Mouse (Mus musculus) intestine, embryonic 16.5 days (tissue): Measurements from ENCODE around the gene Rcan3. TPM values are rescaled to one million over a fixed set of nuclear protein-coding genes. Genes with fewer than 3 reads are reported as not detected.

ENCODE experiments used
- ATAC-seq: fragments of 200-750 bp; cut with Nextera tagmentation; 2 replicates; pipeline ENCODE4 v1.8.0; 2017; ENCODE audit warnings: moderate TSS enrichment, moderate library complexity
- H3K27ac ChIP-seq: fragments of 300-500 bp; sonication (generic); 2 replicates; pipeline ENCODE4 v1.5.1; 2014; ENCODE audit warnings: mild to moderate bottlenecking, low read length
- H3K27me3 ChIP-seq: fragments of 300-500 bp; sonication (generic); replicated peaks from 2 replicates; pipeline ENCODE4 v1.6.1; 2014; ENCODE audit warnings: low read length, control low read depth, mixed read lengths; ENCODE audit not compliant: control insufficient read depth, insufficient read depth
- H3K36me3 ChIP-seq: fragments of 300-500 bp; sonication (generic); 2 replicates; pipeline ENCODE4 v1.6.1; 2014; ENCODE audit warnings: low read length, control low read depth; ENCODE audit not compliant: control insufficient read depth, insufficient read depth
- H3K4me1 ChIP-seq: fragments of 300-500 bp; sonication (generic); 2 replicates; pipeline ENCODE4 v1.6.1; 2014; ENCODE audit warnings: low read length, control low read depth, mixed read lengths; ENCODE audit not compliant: control insufficient read depth, insufficient read depth
- H3K4me2 ChIP-seq: fragments of 300-500 bp; sonication (generic); 2 replicates; pipeline ENCODE4 v1.6.1; 2014; ENCODE audit warnings: low read depth, low read length, control low read depth
- H3K4me3 ChIP-seq: fragments of 300-500 bp; sonication (generic); 2 replicates; pipeline ENCODE4 v1.5.1; 2014; ENCODE audit warnings: mild to moderate bottlenecking, low read length
- H3K9ac ChIP-seq: fragments of 300-500 bp; sonication (generic); 2 replicates; pipeline ENCODE4 v1.6.1; 2014; ENCODE audit warnings: low read depth, low read length
- H3K9me3 ChIP-seq: fragments of 300-500 bp; sonication (generic); 2 replicates; pipeline ENCODE4 v1.6.1; 2016; ENCODE audit warnings: low read length, control low read depth; ENCODE audit not compliant: control insufficient read depth
- WGBS: fragments of 180-500 bp; shearing (Covaris S2); extraction: QIAGEN DNeasy Blood & Tissue Kit; methylation state at CpG from one replicate; pipeline ENCODE4 v1.1.7; 2014; 5-methylcytosine and 5-hydroxymethylcytosine counted together
- polyA plus RNA-seq: library from polyadenylated mRNA; unstranded; fragments of >200 nt; fragmentation: Nextera tagmentation; extraction: Ambion mirVana; gene quantifications from 2 replicates; pipeline ENCODE4 v1.2.1, GENCODE M21; 2015

The Rcan3 gene
- polyA plus RNA-seq, 1 experiment from 2014 or later, result 14.1 TPM

- Histone ChIP-seq H3K9ac (no peak overlapping the region), H3K9me3 (no peaks in the 10 kb centered on the region), H3K27me3 (no peaks in the 10 kb centered on the region), H3K4me1 (peaks cover 14% of the 10 kb centered on the region), H3K36me3 (no peaks in the 10 kb centered on the region), H3K27ac (peak overlapping the region; percentile 67), H3K4me2 (peak overlapping the region; percentile 39), H3K4me3 (peak overlapping the region; percentile 6; the same call in 1 of the 2 replicates)
- 2% methylated on average over 15 of the region's 15 CpGs for WGBS
- ATAC-seq, result peak; percentile 93
These were observed 5.6 kb upstream of the Rcan3 start for GRCm38 (mm10) chr4:135439188-135439647.

GRCm38 (mm10) chr4:135437924-135438323 lies 4.3 kb upstream of the Rcan3 start:
- Histone ChIP-seq H3K4me2 (no peak overlapping the region), H3K4me3 (no peak overlapping the region), H3K27ac (peak overlapping the region; percentile 56; the same call in 1 of the 2 replicates), H3K9ac (no peak overlapping the region), H3K27me3 (no peaks in the 10 kb centered on the region), H3K9me3 (no peaks in the 10 kb centered on the region), H3K36me3 (no peaks in the 10 kb centered on the region), H3K4me1 (peaks cover 19% of the 10 kb centered on the region)
- no peak for ATAC-seq

- Histone ChIP-seq H3K4me2 (no peak overlapping the region), H3K9me3 (no peaks in the 10 kb centered on the region), H3K36me3 (no peaks in the 10 kb centered on the region), H3K9ac (no peak overlapping the region), H3K4me3 (no peak overlapping the region), H3K27me3 (no peaks in the 10 kb centered on the region), H3K27ac (no peak overlapping the region), H3K4me1 (peaks cover 20% of the 10 kb centered on the region)
- no peak for ATAC-seq
- 59% methylated on average over 13 of the region's 13 CpGs for WGBS
These were observed 2.6 kb upstream of the Rcan3 start for GRCm38 (mm10) chr4:135436291-135436690.

DNA sequence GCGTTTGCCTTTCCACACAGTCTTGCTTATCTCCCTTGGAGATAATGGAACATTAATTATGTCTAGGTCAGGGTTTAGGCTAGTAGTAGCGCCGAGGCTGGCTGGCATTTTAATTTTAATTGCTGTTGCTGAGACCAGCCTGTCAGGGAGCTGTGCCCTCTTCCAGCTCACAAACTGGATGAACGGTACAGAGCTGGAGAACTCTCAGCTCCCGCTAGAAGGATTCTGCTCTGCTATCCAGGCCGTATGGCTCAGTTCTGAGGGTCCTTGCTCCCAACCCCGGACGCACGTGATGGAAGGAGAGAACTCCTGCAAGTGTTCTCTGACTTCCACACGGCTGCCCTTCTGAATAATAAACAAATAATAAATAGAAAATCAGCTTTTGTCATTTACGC lies 739 bp upstream of the Rcan3 start:
- H3K4me1 ChIP-seq, result peaks cover 17% of the 10 kb centered on the region
- peak overlapping the region; percentile 77 for H3K27ac ChIP-seq
- H3K36me3 ChIP-seq, result no peaks in the 10 kb centered on the region
- peak overlapping the region; percentile 85 for H3K4me3 ChIP-seq
- WGBS, result 14% methylated on average over 11 of the region's 11 CpGs
- ATAC-seq, result no peak
- no peaks in the 10 kb centered on the region for H3K9me3 ChIP-seq
- peak overlapping the region; percentile 93 for H3K4me2 ChIP-seq
- H3K9ac ChIP-seq, result peak overlapping the region; percentile 91
- H3K27me3 ChIP-seq, result no peaks in the 10 kb centered on the region

GRCm38 (mm10) chr4:135433086-135433442 lies 589 bp downstream of the Rcan3 start:
- Histone ChIP-seq H3K36me3 (no peaks in the 10 kb centered on the region), H3K4me3 (peak overlapping the region; percentile 85), H3K9ac (peak overlapping the region; percentile 91), H3K4me1 (peaks cover 17% of the 10 kb centered on the region), H3K4me2 (peak overlapping the region; percentile 93), H3K27ac (peak overlapping the region; percentile 72), H3K27me3 (no peaks in the 10 kb centered on the region), H3K9me3 (no peaks in the 10 kb centered on the region)
- no peak for ATAC-seq
- 6% methylated on average over 10 of the region's 10 CpGs for WGBS

DNA sequence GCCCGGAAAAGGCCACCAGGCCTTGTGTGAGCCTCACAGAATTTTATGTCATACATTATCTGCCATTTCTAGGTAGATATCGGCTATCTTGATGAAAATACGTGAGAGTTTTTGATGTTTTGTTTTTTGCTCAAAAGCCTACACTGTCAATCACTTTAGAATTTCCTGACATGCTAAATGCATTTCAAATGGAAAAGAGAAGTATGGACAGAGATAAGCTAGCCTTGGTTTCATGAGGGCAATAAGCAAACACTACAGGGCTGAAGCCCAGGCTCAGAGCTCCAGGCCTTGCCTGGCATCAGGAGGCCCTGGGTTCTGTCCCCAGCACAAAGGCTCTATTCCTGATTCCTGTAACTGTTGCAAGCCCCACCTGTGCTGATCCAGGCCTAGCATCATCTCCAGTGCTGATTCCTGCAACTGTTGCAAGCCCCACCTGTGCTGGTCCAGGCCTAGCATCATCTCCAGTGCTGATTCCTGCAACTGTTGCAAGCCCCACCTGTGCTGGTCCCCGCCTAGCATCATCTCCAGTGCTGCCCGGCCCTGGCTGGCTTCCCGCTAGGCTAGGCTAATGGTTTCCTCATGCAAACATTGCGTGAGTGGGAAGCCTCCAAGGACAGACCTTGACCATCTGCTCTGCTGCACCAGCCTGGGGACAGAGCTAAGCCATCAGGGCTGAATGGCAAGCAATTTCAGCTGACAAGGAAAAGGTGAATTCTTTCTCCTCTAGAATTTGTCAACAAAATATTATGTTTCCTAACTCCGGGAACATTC lies 3.5 kb downstream of the Rcan3 start:
- ATAC-seq, result no peak
- H3K27me3 ChIP-seq, result no peaks in the 10 kb centered on the region
- 76% methylated on average over 8 of the region's 8 CpGs for whole genome bisulfite sequencing

GRCm38 (mm10) chr4:135429383-135429782 lies 4.3 kb downstream of the Rcan3 start:
- H3K9ac ChIP-seq, result no peak overlapping the region
- peaks cover 9% of the 10 kb centered on the region for H3K4me1 ChIP-seq
- H3K27me3 ChIP-seq, result no peaks in the 10 kb centered on the region
- H3K9me3 ChIP-seq, result no peaks in the 10 kb centered on the region
- no peak overlapping the region for H3K27ac ChIP-seq
- no peak for ATAC-seq
- no peak overlapping the region for H3K4me3 ChIP-seq
- WGBS, result 78% methylated on average over 4 of the region's 4 CpGs
- H3K4me2 ChIP-seq, result no peak overlapping the region
- no peaks in the 10 kb centered on the region for H3K36me3 ChIP-seq

More for the DNA sequence above, 3.5 kb downstream of the Rcan3 start:
- Histone ChIP-seq H3K4me3 (no peak overlapping the region), H3K9ac (no peak overlapping the region), H3K9me3 (no peaks in the 10 kb centered on the region), H3K4me1 (peaks cover 13% of the 10 kb centered on the region), H3K27ac (no peak overlapping the region), H3K36me3 (no peaks in the 10 kb centered on the region), H3K4me2 (no peak overlapping the region)

DNA sequence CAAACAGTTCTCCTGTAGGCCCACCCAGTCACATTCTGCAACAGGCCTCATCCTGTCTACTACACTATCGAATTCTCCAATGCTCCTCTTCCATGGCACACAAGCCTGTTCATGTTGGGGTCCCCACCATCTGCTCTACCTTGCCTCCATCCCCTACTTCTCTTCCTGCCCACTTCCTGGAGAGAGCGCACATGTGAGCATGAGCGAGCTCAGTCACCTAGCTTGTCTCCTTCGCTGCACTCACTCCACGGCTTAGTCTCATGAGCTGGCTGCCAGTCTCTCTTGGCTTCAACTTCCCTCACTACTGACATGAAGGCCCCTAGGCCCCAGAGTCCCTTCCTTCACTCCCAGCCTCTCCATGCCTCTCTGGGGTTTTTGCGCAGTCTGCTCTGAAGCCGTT lies 7.1 kb downstream of the Rcan3 start:
- Histone ChIP-seq H3K9ac (no peak overlapping the region), H3K27me3 (no peaks in the 10 kb centered on the region), H3K4me1 (peaks cover 2% of the 10 kb centered on the region; the same call in 1 of the 2 replicates), H3K27ac (no peak overlapping the region), H3K9me3 (no peaks in the 10 kb centered on the region), H3K4me2 (no peak overlapping the region), H3K36me3 (peaks cover 2% of the 10 kb centered on the region; the same call in 1 of the 2 replicates), H3K4me3 (no peak overlapping the region)
- WGBS, result 95% methylated on average over 7 of the region's 7 CpGs
- no peak for ATAC-seq

DNA sequence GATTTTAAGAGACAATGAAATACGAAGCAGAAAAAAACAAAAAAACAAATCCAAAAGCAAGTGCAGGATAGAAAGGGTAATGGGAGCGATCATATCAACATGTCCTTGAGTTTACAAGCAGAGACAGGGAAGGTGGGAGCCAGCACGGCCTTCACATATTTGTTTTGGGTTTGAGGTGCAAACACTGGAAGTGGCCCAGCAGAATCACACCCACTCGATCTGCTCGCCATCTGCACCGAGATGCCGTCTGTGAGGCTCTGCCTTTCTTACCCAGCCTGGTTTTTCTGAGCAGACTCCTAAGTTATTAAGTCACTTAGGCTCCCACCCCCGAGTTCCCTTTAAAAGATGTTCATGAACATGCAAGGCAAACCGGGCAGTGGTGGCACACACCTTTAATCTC lies 8.0 kb downstream of the Rcan3 start:
- peaks cover 2% of the 10 kb centered on the region; the same call in 1 of the 2 replicates for H3K36me3 ChIP-seq
- no peak overlapping the region for H3K27ac ChIP-seq
- no peak for ATAC-seq
- no peaks in the 10 kb centered on the region for H3K9me3 ChIP-seq
- WGBS, result 66% methylated on average over 9 of the region's 9 CpGs
- H3K9ac ChIP-seq, result no peak overlapping the region
- no peak overlapping the region for H3K4me2 ChIP-seq
- H3K27me3 ChIP-seq, result no peaks in the 10 kb centered on the region
- H3K4me1 ChIP-seq, result peaks cover 2% of the 10 kb centered on the region; the same call in 1 of the 2 replicates
- no peak overlapping the region for H3K4me3 ChIP-seq
